Mouse (Mus musculus) kidney, postnatal 0 days (tissue): ENCODE results near the gene Reep3. TPM values are rescaled to one million over a fixed set of nuclear protein-coding genes. Genes with fewer than 3 reads are reported as not detected.
"Not testable (repeated sequence)": the region's sequence is repeated elsewhere in the genome, so short reads cannot be mapped to it uniquely, and the experiment has no call there.

Experiments
- ATAC-seq: fragments of 200-750 bp; cut with Nextera tagmentation; replicated peaks from 2 replicates; pipeline ENCODE4 v1.8.0; 2017; ENCODE audit warnings: low read depth, moderate number of reproducible peaks, moderate TSS enrichment, moderate library complexity; ENCODE audit not compliant: low FRiP score
- DNase-seq: peaks from one replicate; pipeline ENCODE4 v3.0.0-alpha.2; 2016; ENCODE audit warnings: low spot score
- H3K27ac ChIP-seq: fragments of 300-500 bp; sonication (generic); 2 replicates; pipeline ENCODE4 v1.5.1; 2014; ENCODE audit warnings: mild to moderate bottlenecking
- H3K27me3 ChIP-seq: fragments of 300-500 bp; sonication (generic); 2 replicates; pipeline ENCODE4 v1.6.1; 2014; ENCODE audit warnings: low read length, mixed read lengths; ENCODE audit not compliant: insufficient read depth
- H3K36me3 ChIP-seq: fragments of 300-500 bp; sonication (generic); 2 replicates; pipeline ENCODE4 v1.6.1; 2014; ENCODE audit warnings: low read length, mixed read lengths; ENCODE audit not compliant: insufficient read depth
- H3K4me1 ChIP-seq: fragments of 300-500 bp; sonication (generic); replicated peaks from 2 replicates; pipeline ENCODE4 v1.6.1; 2014; ENCODE audit warnings: antibody characterized with exemption, low read length, mixed read lengths; ENCODE audit not compliant: insufficient read depth
- H3K4me2 ChIP-seq: fragments of 300-500 bp; sonication (generic); 2 replicates; pipeline ENCODE4 v1.6.1; 2014; ENCODE audit warnings: mild to moderate bottlenecking, low read length, moderate library complexity, mixed read lengths
- H3K4me3 ChIP-seq: fragments of 300-500 bp; sonication (generic); replicated peaks from 2 replicates; pipeline ENCODE4 v1.5.1; 2014; ENCODE audit warnings: low read depth, low read length
- H3K9ac ChIP-seq: fragments of 300-500 bp; sonication (generic); 2 replicates; pipeline ENCODE4 v1.6.1; 2014; ENCODE audit warnings: low read depth, low read length
- H3K9me3 ChIP-seq: fragments of 300-500 bp; sonication (generic); replicated peaks from 2 replicates; pipeline ENCODE4 v1.6.1; 2016; ENCODE audit warnings: low read length, inconsistent platforms, mixed read lengths
- CTCF ChIP-seq: IDR thresholded peaks from 2 replicates; pipeline ENCODE4 v1.5.1; 2016; ENCODE audit warnings: antibody characterized with exemption, low read depth, mild to moderate bottlenecking, moderate library complexity
- WGBS: fragments of 180-500 bp; shearing (Covaris S2); extraction: QIAGEN DNeasy Blood & Tissue Kit; methylation state at CpG from one replicate; pipeline ENCODE4 v1.1.7; 2014; 5-methylcytosine and 5-hydroxymethylcytosine counted together
- polyA plus RNA-seq: library from polyadenylated mRNA; unstranded; fragments of >200 nt; fragmentation: Nextera tagmentation; extraction: Ambion mirVana; gene quantifications from 2 replicates; pipeline ENCODE4 v1.2.1, GENCODE M21; 2015

Gene Reep3
- polyA plus RNA-seq, 1 experiment from 2014 or later, result 44.7 TPM

GRCm38 (mm10) chr10:67120640-67121039 is 23.9 kb upstream of the Reep3 start:
- peak overlapping the region; percentile 65; the same call in 1 of the 2 replicates for H3K27ac ChIP-seq
- H3K4me1 ChIP-seq, result peaks cover 25% of the 10 kb centered on the region

GRCm38 (mm10) chr10:67120180-67120579 is 23.4 kb upstream of the Reep3 start:
- no peak for ATAC-seq
- H3K27ac ChIP-seq, result peak overlapping the region; percentile 65; the same call in 1 of the 2 replicates
- no peak for TF ChIP-seq CTCF
- H3K4me1 ChIP-seq, result peaks cover 28% of the 10 kb centered on the region
- no peak overlapping the region for H3K4me3 ChIP-seq
- no peaks in the 10 kb centered on the region for H3K36me3 ChIP-seq
- no peak overlapping the region for H3K4me2 ChIP-seq
- H3K27me3 ChIP-seq, result no peaks in the 10 kb centered on the region
- no peak overlapping the region for H3K9ac ChIP-seq
- DNase-seq, result no peak
- 42% methylated on average over 4 of the region's 4 CpGs for WGBS
- H3K9me3 ChIP-seq, result no peaks in the 10 kb centered on the region

More at GRCm38 (mm10) chr10:67120640-67121039, 23.9 kb upstream of the Reep3 start:
- Histone ChIP-seq H3K36me3 (no peaks in the 10 kb centered on the region), H3K9me3 (no peaks in the 10 kb centered on the region), H3K27me3 (no peaks in the 10 kb centered on the region), H3K9ac (no peak overlapping the region), H3K4me2 (no peak overlapping the region), H3K4me3 (no peak overlapping the region)
- DNase-seq, result peak; percentile 64
- no peak for ATAC-seq
- 32% methylated on average over 2 of the region's 2 CpGs for WGBS
- no peak for TF ChIP-seq CTCF

- no peak overlapping the region for H3K9ac ChIP-seq
- H3K27me3 ChIP-seq, result no peaks in the 10 kb centered on the region
- no peak overlapping the region for H3K27ac ChIP-seq
- no peak overlapping the region for H3K4me2 ChIP-seq
- no peak for ATAC-seq
- H3K4me1 ChIP-seq, result peaks cover 30% of the 10 kb centered on the region
- WGBS, result 57% methylated on average over 7 of the region's 7 CpGs
- no peak for TF ChIP-seq CTCF
- H3K4me3 ChIP-seq, result no peak overlapping the region
- DNase-seq, result no peak
- no peaks in the 10 kb centered on the region for H3K36me3 ChIP-seq
- no peaks in the 10 kb centered on the region for H3K9me3 ChIP-seq
Observed at GRCm38 (mm10) chr10:67119291-67119690, 22.5 kb upstream of the Reep3 start.

GRCm38 (mm10) chr10:67116251-67116650 is 19.5 kb upstream of the Reep3 start:
- Histone ChIP-seq H3K9me3 (no peaks in the 10 kb centered on the region), H3K4me3 (no peak overlapping the region), H3K27ac (0 out of 2 replicates have a peak overlapping the region, but pooled peaks have one; percentile 20), H3K4me1 (peaks cover 41% of the 10 kb centered on the region), H3K36me3 (no peaks in the 10 kb centered on the region), H3K4me2 (no peak overlapping the region), H3K27me3 (no peaks in the 10 kb centered on the region), H3K9ac (no peak overlapping the region)
- DNase-seq, result no peak
- no peak for TF ChIP-seq CTCF
- no peak for ATAC-seq
- 41% methylated on average over 8 of the region's 8 CpGs for WGBS

GRCm38 (mm10) chr10:67115666-67116091 is 18.9 kb upstream of the Reep3 start:
- Histone ChIP-seq H3K27me3 (no peaks in the 10 kb centered on the region), H3K4me3 (no peak overlapping the region), H3K4me1 (peaks cover 43% of the 10 kb centered on the region), H3K9ac (no peak overlapping the region), H3K9me3 (no peaks in the 10 kb centered on the region), H3K27ac (peak overlapping the region; percentile 68; the same call in 1 of the 2 replicates), H3K36me3 (no peaks in the 10 kb centered on the region), H3K4me2 (no peak overlapping the region)
- WGBS, result 8% methylated on average over 5 of the region's 5 CpGs
- TF ChIP-seq CTCF, result no peak
- DNase-seq (no peak), ATAC-seq (no peak)

- WGBS, result 17% methylated on average over 6 of the region's 6 CpGs
- Histone ChIP-seq H3K36me3 (no peaks in the 10 kb centered on the region), H3K4me1 (peaks cover 41% of the 10 kb centered on the region), H3K4me2 (no peak overlapping the region), H3K27me3 (no peaks in the 10 kb centered on the region), H3K9ac (no peak overlapping the region), H3K9me3 (no peaks in the 10 kb centered on the region), H3K27ac (peak overlapping the region; percentile 68), H3K4me3 (no peak overlapping the region)
- DNase-seq, result peak; percentile 48
- TF ChIP-seq CTCF, result no peak
- ATAC-seq, result no peak
Observed at GRCm38 (mm10) chr10:67115115-67115514, 18.4 kb upstream of the Reep3 start.

GRCm38 (mm10) chr10:67113833-67114232 is 17.1 kb upstream of the Reep3 start:
- ATAC-seq, result no peak
- no peak overlapping the region for H3K9ac ChIP-seq
- no peak for TF ChIP-seq CTCF
- H3K4me1 ChIP-seq, result peaks cover 32% of the 10 kb centered on the region
- H3K27ac ChIP-seq, result no peak overlapping the region
- no peak for DNase-seq
- 77% methylated on average over 11 of the region's 11 CpGs for WGBS
- H3K36me3 ChIP-seq, result no peaks in the 10 kb centered on the region
- no peaks in the 10 kb centered on the region for H3K9me3 ChIP-seq
- H3K4me3 ChIP-seq, result no peak overlapping the region
- no peaks in the 10 kb centered on the region for H3K27me3 ChIP-seq
- no peak overlapping the region for H3K4me2 ChIP-seq

GRCm38 (mm10) chr10:67112967-67113366 is 16.2 kb upstream of the Reep3 start:
- not testable (repeated sequence) for DNase-seq, H3K4me3 ChIP-seq, H3K27ac ChIP-seq, H3K9ac ChIP-seq, ATAC-seq, H3K27me3 ChIP-seq, H3K9me3 ChIP-seq, H3K4me2 ChIP-seq, H3K36me3 ChIP-seq
- peaks cover 32% of the 10 kb centered on the region for H3K4me1 ChIP-seq
- WGBS, result 80% methylated on average over 5 of the region's 5 CpGs
